Mouse (Mus musculus): ENCODE measurements around the gene Gm10330. TPM values are rescaled to one million over a fixed set of nuclear protein-coding genes. Genes with fewer than 3 reads are reported as not detected.
"Not testable (repeated sequence)": the region's sequence is repeated elsewhere in the genome, so short reads cannot be mapped to it uniquely, and the experiment has no call there.

Gene Gm10330
- 0.56 and 0.88 TPM in 2 replicates for polyA plus RNA-seq (2015; fragmentation: Nextera tagmentation; extraction: Ambion mirVana)

GRCm38 (mm10) chr12:23780165-23780564 is at the start of gene Gm10330:
Gene Gm10330 (minus strand): TSS chr12:23780265.
- H3K4me2 ChIP-seq (replicated peaks); H3K9ac ChIP-seq; H3K27me3 ChIP-seq; ATAC-seq (ENCODE audit: low FRiP score, low read depth); H3K36me3 ChIP-seq; H3K27ac ChIP-seq; H3K4me1 ChIP-seq; H3K4me3 ChIP-seq; H3K9me3 ChIP-seq: not testable (repeated sequence)
- WGBS: 89% methylated on average over 1 of the region's 1 CpGs

- Histone ChIP-seq H3K4me2 (replicated peaks) (peak overlapping the region; percentile 28), H3K4me3 (peak overlapping the region; percentile 31)
- H3K27me3 ChIP-seq; H3K36me3 ChIP-seq; H3K27ac ChIP-seq; H3K9ac ChIP-seq; H3K4me1 ChIP-seq; ATAC-seq (ENCODE audit: low FRiP score, low read depth); H3K9me3 ChIP-seq: not testable (repeated sequence)
- WGBS: 16% methylated on average over 43 of the region's 43 CpGs
These were observed 20.7 kb upstream of the Gm10330 start for GRCm38 (mm10) chr12:23800776-23801175.

GRCm38 (mm10) chr12:23800366-23800765 is 20.3 kb upstream of the Gm10330 start:
- Histone ChIP-seq H3K4me2 (replicated peaks) (peak overlapping the region; percentile 28), H3K4me3 (peak overlapping the region; percentile 31)
- H3K4me1 ChIP-seq; H3K9ac ChIP-seq; H3K27ac ChIP-seq; H3K27me3 ChIP-seq; H3K36me3 ChIP-seq; ATAC-seq (ENCODE audit: low FRiP score, low read depth); H3K9me3 ChIP-seq: not testable (repeated sequence)
- WGBS: 12% methylated on average over 26 of the region's 48 CpGs

Data from limb, embryonic 13.5 days (tissue).